Mouse (Mus musculus) heart, postnatal 0 days (tissue): ENCODE measurements around the gene Rps6kb1. TPM values are rescaled to one million over a fixed set of nuclear protein-coding genes. Genes with fewer than 3 reads are reported as not detected.
"Not testable (repeated sequence)": the region's sequence is repeated elsewhere in the genome, so short reads cannot be mapped to it uniquely, and the experiment has no call there.

Source experiments
- ATAC-seq: fragments of 200-750 bp; cut with Nextera tagmentation; 2 replicates; pipeline ENCODE4 v1.8.0; 2017; ENCODE audit warnings: low read depth, moderate number of reproducible peaks, moderate library complexity; ENCODE audit not compliant: insufficient read depth
- DNase-seq: peaks from one replicate; pipeline ENCODE4 v3.0.0-alpha.2; 2016; ENCODE audit warnings: low spot score
- H3K27ac ChIP-seq: fragments of 300-500 bp; sonication (generic); 2 replicates; pipeline ENCODE4 v1.5.1; 2014; ENCODE audit warnings: low read depth, mild to moderate bottlenecking
- H3K27me3 ChIP-seq: fragments of 300-500 bp; sonication (generic); 2 replicates; pipeline ENCODE4 v1.6.1; 2014; ENCODE audit warnings: low read length, mixed read lengths; ENCODE audit not compliant: control insufficient read depth, insufficient read depth
- H3K36me3 ChIP-seq: fragments of 300-500 bp; sonication (generic); replicated peaks from 2 replicates; pipeline ENCODE4 v1.6.1; 2014; ENCODE audit warnings: low read length, mixed read lengths; ENCODE audit not compliant: control insufficient read depth, insufficient read depth
- H3K4me1 ChIP-seq: fragments of 300-500 bp; sonication (generic); 2 replicates; pipeline ENCODE4 v1.6.1; 2014; ENCODE audit warnings: antibody characterized with exemption; ENCODE audit not compliant: control insufficient read depth, insufficient read depth
- H3K4me2 ChIP-seq: fragments of 300-500 bp; sonication (generic); 2 replicates; pipeline ENCODE4 v1.6.1; 2014; ENCODE audit warnings: low read depth, mild to moderate bottlenecking, low read length, moderate library complexity
- H3K4me3 ChIP-seq: fragments of 300-500 bp; sonication (generic); 2 replicates; pipeline ENCODE4 v1.5.1; 2014; ENCODE audit warnings: low read depth, low read length
- H3K9ac ChIP-seq: fragments of 300-500 bp; sonication (generic); replicated peaks from 2 replicates; pipeline ENCODE4 v1.6.1; 2014; ENCODE audit warnings: low read depth, low read length, mixed read lengths
- H3K9me3 ChIP-seq: fragments of 300-500 bp; sonication (generic); replicated peaks from 2 replicates; pipeline ENCODE4 v1.6.1; 2016; ENCODE audit warnings: low read length; ENCODE audit not compliant: control insufficient read depth
- CTCF ChIP-seq: IDR thresholded peaks from 2 replicates; pipeline ENCODE4 v1.5.1; 2016; ENCODE audit warnings: antibody characterized with exemption, control low read depth, low read depth
- EP300 ChIP-seq: IDR thresholded peaks from 2 replicates; pipeline ENCODE4 v1.6.1; 2016; ENCODE audit warnings: antibody characterized with exemption, low read depth
- WGBS: fragments of 180-500 bp; shearing (Covaris S2); extraction: QIAGEN DNeasy Blood & Tissue Kit; methylation state at CpG from one replicate; pipeline ENCODE4 v1.1.7; 2014; 5-methylcytosine and 5-hydroxymethylcytosine counted together
- polyA plus RNA-seq: library from polyadenylated mRNA; unstranded; fragments of >200 nt; fragmentation: Nextera tagmentation; extraction: Ambion mirVana; gene quantifications from 2 replicates; pipeline ENCODE4 v1.2.1, GENCODE M21; 2015
- total RNA-seq: library from RNA; depleted of rRNA; stranded (reverse); fragments of >200 nt; gene quantifications from 2 replicates; pipeline ENCODE4 v1.2.3, GENCODE M21; 2014; ENCODE audit warnings: low replicate concordance

Rps6kb1 gene
- total and polyA plus RNA-seq, 2 experiments from 2014 or later: 10.5 to 37.1 TPM

GRCm38 (mm10) chr11:86468971-86469370 lies 75.6 kb downstream of the Rps6kb1 start:
- no peak overlapping the region for H3K27ac ChIP-seq
- H3K36me3 ChIP-seq: no peaks in the 10 kb centered on the region
- H3K4me3 ChIP-seq: no peak overlapping the region
- TF ChIP-seq CTCF (no peak), EP300 (no peak)
- DNase-seq (no peak), ATAC-seq (no peak)
- no peak overlapping the region for H3K9ac ChIP-seq
- no peak overlapping the region for H3K4me2 ChIP-seq
- 49% methylated on average over 4 of the region's 4 CpGs for WGBS
- no peaks in the 10 kb centered on the region for H3K27me3 ChIP-seq
- no peaks in the 10 kb centered on the region for H3K9me3 ChIP-seq
- H3K4me1 ChIP-seq: peaks cover 4% of the 10 kb centered on the region; the same call in 1 of the 2 replicates

- H3K4me2 ChIP-seq: no peak overlapping the region
- no peak overlapping the region for H3K27ac ChIP-seq
- ATAC-seq: no peak
- H3K9ac ChIP-seq: no peak overlapping the region
- no peak for DNase-seq
- no peaks in the 10 kb centered on the region for H3K9me3 ChIP-seq
- H3K27me3 ChIP-seq: no peaks in the 10 kb centered on the region
- no peak overlapping the region for H3K4me3 ChIP-seq
- H3K36me3 ChIP-seq: no peaks in the 10 kb centered on the region
- TF ChIP-seq CTCF (no peak), EP300 (no peak)
- peaks cover 4% of the 10 kb centered on the region; the same call in 1 of the 2 replicates for H3K4me1 ChIP-seq
- WGBS: 65% methylated on average over 8 of the region's 8 CpGs
Observed at GRCm38 (mm10) chr11:86468345-86468744, 76.3 kb downstream of the Rps6kb1 start.

GRCm38 (mm10) chr11:86464275-86464674 lies 80.3 kb downstream of the Rps6kb1 start:
- DNase-seq (peak; percentile 72), ATAC-seq (peak; percentile 44; the same call in 1 of the 2 replicates)
- H3K4me2 ChIP-seq, H3K9me3 ChIP-seq, H3K36me3 ChIP-seq, H3K4me3 ChIP-seq, H3K9ac ChIP-seq, H3K27me3 ChIP-seq, H3K27ac ChIP-seq, H3K4me1 ChIP-seq: not testable (repeated sequence)
- WGBS: 12% methylated on average over 8 of the region's 8 CpGs
- TF ChIP-seq CTCF: peak; percentile 71

- DNase-seq (no peak), ATAC-seq (no peak)
- Histone ChIP-seq H3K27me3 (no peaks in the 10 kb centered on the region), H3K4me2 (no peak overlapping the region), H3K36me3 (no peaks in the 10 kb centered on the region), H3K4me3 (no peak overlapping the region), H3K9me3 (no peaks in the 10 kb centered on the region), H3K9ac (no peak overlapping the region), H3K27ac (no peak overlapping the region), H3K4me1 (no peaks in the 10 kb centered on the region)
- TF ChIP-seq EP300 (no peak), CTCF (no peak)
Observed at GRCm38 (mm10) chr11:86462579-86462978, 82.0 kb downstream of the Rps6kb1 start.

- Histone ChIP-seq H3K27me3 (no peaks in the 10 kb centered on the region), H3K4me1 (no peaks in the 10 kb centered on the region), H3K27ac (no peak overlapping the region), H3K9ac (no peak overlapping the region), H3K4me3 (no peak overlapping the region), H3K4me2 (no peak overlapping the region), H3K9me3 (no peaks in the 10 kb centered on the region), H3K36me3 (no peaks in the 10 kb centered on the region)
- TF ChIP-seq EP300 (no peak), CTCF (no peak)
- WGBS: 84% methylated on average over 6 of the region's 6 CpGs
- DNase-seq: no peak
- ATAC-seq: no peak
Observed at GRCm38 (mm10) chr11:86458866-86459265, 85.7 kb downstream of the Rps6kb1 start.

- Histone ChIP-seq H3K4me1 (no peaks in the 10 kb centered on the region), H3K4me3 (no peak overlapping the region), H3K4me2 (no peak overlapping the region), H3K9me3 (no peaks in the 10 kb centered on the region), H3K36me3 (no peaks in the 10 kb centered on the region), H3K9ac (no peak overlapping the region), H3K27me3 (no peaks in the 10 kb centered on the region), H3K27ac (no peak overlapping the region)
- no peak for DNase-seq
- TF ChIP-seq EP300 (no peak), CTCF (no peak)
- no peak for ATAC-seq
- WGBS: 77% methylated on average over 6 of the region's 6 CpGs
Observed at GRCm38 (mm10) chr11:86457545-86457944, 87.1 kb downstream of the Rps6kb1 start.
